Mouse (Mus musculus) liver, embryonic 14.5 days (tissue): ENCODE measurements around the gene Plekhg3.

Source experiments
- CTCF ChIP-seq: IDR thresholded peaks from 2 replicates; pipeline ENCODE4 v1.5.1; 2016; ENCODE audit warnings: antibody characterized with exemption, low read depth, control low read depth
- EP300 ChIP-seq: IDR thresholded peaks from 2 replicates; pipeline ENCODE4 v1.6.1; 2016; ENCODE audit warnings: antibody characterized with exemption, low read depth

DNA sequence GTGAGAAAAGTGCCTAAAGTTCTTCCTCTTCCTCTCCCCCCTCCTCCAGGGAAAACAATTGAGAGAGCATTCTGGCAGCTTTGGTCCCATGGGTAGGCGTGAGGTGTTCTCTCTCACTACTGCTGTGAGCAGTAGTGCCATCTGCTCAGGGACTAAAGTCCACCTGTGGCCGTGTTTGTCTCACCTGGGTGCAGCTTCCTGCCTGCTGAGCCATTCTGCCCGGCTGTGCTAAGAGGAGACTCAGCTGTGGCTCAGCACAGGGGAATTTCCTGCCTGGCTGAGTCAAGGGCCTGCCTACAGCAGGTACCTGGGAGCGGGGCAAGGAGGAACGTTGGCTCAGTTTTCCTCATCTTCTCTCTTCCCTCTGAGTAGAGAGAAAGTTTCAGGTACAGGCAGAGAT lies 27.5 kb downstream of the Plekhg3 start:
- TF ChIP-seq EP300, result no peak
- no peak for TF ChIP-seq CTCF
